Mouse (Mus musculus): ENCODE measurements around the gene Sult5a1. TPM values are rescaled to one million over a fixed set of nuclear protein-coding genes. Genes with fewer than 3 reads are reported as not detected.
A peak's percentile ranks its signal among the peaks of the same experiment; 100 is the strongest.
"Not testable (repeated sequence)": the region's sequence is repeated elsewhere in the genome, so short reads cannot be mapped to it uniquely, and the experiment has no call there.

Gene Sult5a1
- total RNA-seq, 2 experiments from 2014 or later, result 0.59 TPM; not detected in 1

DNA sequence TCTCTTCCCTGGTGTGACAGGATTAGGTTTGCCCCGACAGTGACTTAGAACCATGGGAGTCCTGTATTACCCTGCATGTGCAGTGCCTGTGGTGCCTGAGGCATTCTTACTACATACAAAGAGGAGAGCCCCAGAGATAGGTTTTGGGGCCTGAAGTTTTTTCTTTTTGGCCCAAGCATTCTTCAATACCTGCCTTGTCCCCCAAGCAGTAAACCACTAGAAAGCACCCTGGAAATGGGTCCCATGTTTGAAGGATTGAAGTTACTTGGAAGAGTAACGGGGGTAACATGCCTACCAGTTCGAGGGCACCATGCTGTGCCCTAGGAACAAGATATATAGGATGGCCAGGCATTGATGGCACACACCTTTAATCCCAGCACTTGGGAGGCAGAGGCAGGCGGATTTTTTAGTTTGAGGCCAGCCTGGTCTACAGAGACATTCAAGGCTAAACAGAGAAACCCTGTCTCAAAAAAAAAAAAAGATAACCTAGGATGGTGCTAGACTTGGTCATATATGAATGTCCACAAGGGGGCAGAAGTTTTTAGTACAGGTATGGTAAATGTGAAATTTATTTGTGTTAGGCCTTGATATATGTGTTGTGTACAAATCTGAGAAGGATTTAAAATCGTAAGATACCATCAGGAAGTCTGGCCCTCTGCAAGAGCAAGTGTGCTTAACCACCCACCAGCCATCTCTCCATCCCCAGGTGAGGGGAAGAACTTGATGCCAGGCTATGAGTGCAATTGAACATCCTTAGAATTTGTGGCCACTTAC, 52.4 kb downstream of the Sult5a1 start:
- peak in 1 of 2 experiments; percentile 64 for DNase-seq (ENCODE audit: low spot score in 2 of 2)
- intact Hi-C loops (cut with DNase I), result loop anchor here (2.0 kb wide), 1 partner anchor 97 kb away; no protein-coding TSS in a partner anchor

DNA sequence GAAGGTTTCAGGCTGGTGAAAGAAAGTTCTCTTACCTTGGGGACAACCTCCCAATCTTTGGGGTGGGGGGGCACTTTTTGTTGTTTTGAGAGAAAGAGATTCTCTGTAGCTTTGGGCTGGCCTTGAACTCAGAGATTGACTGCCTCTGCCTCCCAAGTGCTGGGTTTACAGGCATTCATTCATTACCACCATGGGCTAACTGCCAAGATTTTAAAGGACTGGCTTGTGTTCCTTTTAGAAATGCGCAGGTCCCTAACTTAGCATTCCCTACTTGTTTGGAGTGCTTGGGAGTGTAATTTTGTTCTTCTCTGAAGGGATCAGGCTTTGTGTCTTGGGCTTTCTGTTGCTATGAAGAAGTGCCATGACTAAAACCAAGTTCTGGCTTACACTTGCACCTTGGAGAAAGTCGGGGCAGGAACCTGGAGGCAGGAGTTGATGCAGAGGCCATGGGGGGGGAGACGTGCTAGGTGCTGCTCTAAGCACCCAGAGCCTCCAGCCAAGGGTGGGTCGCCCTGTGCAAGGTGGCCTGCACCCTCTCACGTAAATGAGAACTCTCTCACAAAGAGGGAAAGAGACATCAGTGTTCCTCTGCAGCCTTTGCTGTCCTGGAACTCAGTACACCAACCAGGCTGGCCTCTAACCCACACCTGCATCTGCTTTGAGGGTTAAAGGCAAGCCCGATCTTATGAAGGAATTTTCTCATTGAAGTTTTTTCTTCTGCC, 53.9 kb downstream of the Sult5a1 start:
- intact Hi-C loops (cut with DNase I), result loop anchor here (5.0 kb wide), 1 partner anchor 197 kb away; no protein-coding TSS in a partner anchor
- DNase-seq (ENCODE audit: low spot score in 2 of 2), result no peak

- no peak for DNase-seq (ENCODE audit: low spot score in 2 of 2)
- intact Hi-C loops (cut with DNase I), result loop anchor here (5.0 kb wide), 1 partner anchor 196 kb away; no protein-coding TSS in a partner anchor
Measured at GRCm38 (mm10) chr8:123103285-123103684, 54.8 kb downstream of the Sult5a1 start.

GRCm38 (mm10) chr8:123102855-123103254, 55.3 kb downstream of the Sult5a1 start:
- not testable (repeated sequence) for DNase-seq (ENCODE audit: low spot score in 2 of 2)
- intact Hi-C loops (cut with DNase I), result loop anchor here (5.0 kb wide), 1 partner anchor 196 kb away; no protein-coding TSS in a partner anchor

DNA sequence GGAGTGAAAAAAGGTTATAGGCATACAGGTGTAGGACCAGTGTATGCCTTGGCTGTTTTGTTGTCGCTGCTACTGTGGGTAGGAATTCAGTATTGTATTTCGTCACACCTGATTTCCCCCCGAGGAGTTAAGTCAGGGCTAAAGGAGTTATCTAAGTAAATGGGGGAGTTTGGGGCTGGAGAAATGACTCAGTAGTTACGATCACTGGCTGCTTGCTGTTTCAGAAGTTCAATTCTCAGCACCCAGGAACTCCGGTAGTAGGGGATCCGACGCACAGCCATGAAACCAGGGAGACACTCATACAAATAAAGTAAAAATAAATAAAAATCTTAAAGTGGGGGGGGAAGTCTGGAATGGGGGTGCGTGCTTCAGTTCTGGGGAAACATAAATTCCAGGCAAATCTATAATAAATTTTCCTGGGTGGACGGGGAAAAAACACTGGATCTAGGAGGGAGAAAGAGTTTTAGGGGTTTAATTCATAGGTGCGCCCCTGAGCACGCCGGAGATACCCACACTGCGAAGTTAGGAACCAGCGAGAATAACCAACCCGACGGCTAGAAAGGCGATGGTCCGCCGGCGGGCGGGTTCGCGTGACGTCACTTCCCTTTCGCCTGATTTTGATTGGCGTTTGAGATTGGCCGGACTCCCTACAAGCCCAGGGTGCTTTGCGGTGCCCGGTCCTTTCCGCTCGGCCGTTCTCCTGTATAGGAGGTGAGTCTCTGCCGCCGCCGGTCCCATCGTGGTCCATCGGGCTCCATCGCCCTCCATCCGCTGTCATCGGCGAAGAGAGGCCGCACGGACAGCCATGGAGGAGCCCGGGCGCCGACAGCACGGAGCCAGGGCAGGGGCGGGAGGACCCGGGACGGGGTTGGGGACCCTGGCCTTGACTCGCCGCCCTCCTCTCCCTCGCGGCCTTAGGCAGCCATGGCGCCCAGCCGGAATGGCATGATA, 56.1 kb downstream of the Sult5a1 start, which contains the start of gene Rpl13:
Gene Rpl13, plus strand, starts transcription at position 616 of the 951 bp plus-strand sequence.
- intact Hi-C loops (cut with DNase I), result loop anchor here (5.0 kb wide), 1 partner anchor 195 kb away; no protein-coding TSS in a partner anchor
- peak; percentile 97 to 99 for DNase-seq (ENCODE audit: low spot score in 2 of 2)

DNA sequence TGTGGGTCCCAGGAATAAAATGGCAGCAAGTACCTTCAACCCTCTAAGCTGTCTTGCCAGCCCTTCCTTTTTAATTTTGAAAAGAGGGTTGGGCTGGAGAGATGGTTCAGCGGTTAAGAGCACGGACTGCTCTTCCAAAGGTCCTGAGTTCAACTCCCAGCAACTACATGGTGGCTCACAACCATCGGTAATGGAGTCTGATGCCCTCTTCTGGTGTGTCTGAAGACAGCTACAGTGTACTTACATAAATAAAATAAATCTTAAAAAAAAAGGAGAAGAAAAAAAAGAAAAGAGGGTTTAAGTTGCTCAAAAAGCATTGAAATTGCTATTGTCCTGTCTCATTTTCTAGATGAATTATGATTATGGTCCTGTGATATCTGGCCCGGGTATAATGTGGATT, 56.9 kb downstream of the Sult5a1 start:
- intact Hi-C loops (cut with DNase I), result loop anchor here (5.0 kb wide), 1 partner anchor 194 kb away; no protein-coding TSS in a partner anchor
- DNase-seq (ENCODE audit: low spot score in 2 of 2), result no peak

DNA sequence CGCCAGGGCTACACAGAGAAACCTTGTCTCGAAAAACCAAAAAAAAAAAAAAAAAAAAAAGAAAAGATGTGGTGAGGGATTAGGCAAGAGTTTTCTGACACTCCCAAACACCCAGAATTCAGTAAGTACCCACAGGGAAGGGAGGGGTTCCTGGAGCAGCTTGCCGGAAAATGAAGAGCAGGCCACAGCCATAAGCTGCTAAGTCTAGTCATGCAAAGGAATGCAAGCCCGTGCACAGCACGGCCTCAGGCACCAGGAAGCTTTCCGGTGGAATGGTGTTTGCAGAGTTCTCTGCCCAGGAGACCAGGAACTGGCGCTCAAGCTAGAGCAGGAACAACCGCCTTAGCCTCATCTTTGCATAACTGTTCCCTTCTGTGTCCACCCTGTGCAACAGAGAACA, 57.8 kb downstream of the Sult5a1 start:
- DNase-seq (ENCODE audit: low spot score in 2 of 2), result no peak
- intact Hi-C loops (cut with DNase I), result loop anchor here (5.0 kb wide), 1 partner anchor 193 kb away; no protein-coding TSS in a partner anchor

DNA sequence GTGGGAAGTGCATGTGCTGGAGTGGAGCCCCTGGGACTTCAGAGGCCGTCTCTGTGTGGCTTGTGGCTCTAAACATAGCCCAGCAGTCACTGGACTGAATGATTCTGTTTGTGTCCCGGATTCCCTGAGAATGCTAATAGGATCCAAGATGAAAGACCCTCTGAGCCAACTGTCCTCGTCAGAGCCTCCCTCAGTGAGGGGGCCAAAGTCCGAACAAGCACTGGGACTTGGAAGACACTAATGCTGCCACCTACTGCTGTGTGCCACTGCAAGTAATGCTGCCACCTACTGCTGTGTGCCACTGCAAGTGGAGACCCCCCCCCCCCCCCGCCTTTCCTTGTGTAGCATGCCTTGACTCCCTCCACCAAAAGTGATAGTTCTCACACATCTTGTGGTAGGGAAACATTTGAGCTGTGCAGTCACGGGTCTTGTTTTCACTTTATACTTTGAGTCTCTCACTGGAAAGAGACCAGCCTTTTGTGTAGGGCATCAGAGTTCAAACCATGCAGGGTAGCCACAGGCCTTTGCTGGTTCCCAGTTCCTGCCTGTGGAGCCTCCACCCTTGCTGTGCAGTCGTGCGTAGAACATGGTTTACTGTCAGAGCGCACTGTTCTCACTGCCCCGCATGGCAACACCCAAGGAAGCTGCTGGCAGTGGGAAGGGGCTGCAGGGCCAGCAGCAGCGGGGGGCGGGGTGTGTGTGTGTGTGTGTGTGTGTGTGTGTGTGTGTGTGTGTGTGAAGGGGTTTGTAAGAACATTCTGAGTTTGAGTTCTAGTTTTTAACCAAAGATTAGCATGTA, 60.1 kb downstream of the Sult5a1 start:
- DNase-seq (ENCODE audit: low spot score in 2 of 2), result peak; percentile 60 to 68
- intact Hi-C loops (cut with DNase I), result no loop called here

- DNase-seq (ENCODE audit: low spot score in 2 of 2), result peak; percentile 39 to 50
- intact Hi-C loops (cut with DNase I), result no loop called here
Measured at GRCm38 (mm10) chr8:123097216-123097615, 60.9 kb downstream of the Sult5a1 start.

Small RNA genes lying within 50 kb of the gene (microRNA-seq; reads per million reads assigned to microRNA genes)
- gene Mir7079, result 0.67 to 0.79 reads per million in 2 experiments
- 195 to 204 reads per million in 2 experiments for gene Mir7080

Other genes with a start within 250 kb of the Sult5a1 start
- 100 to 1,000 TPM; 146 to 151 TPM for gene Ankrd11, start 116.0 kb downstream of the Sult5a1 start, total RNA-seq (2021)
- gene Spg7, start 95.4 kb downstream of the Sult5a1 start, total RNA-seq (2021), result 10 to 100 TPM; 69.0 to 69.4 TPM
- 100 to 1,000 TPM; 356 to 384 TPM for gene Rpl13, start 56.0 kb downstream of the Sult5a1 start, total RNA-seq (2021)
- gene Cpne7, start 40.9 kb downstream of the Sult5a1 start, total RNA-seq (2021), result 10 to 100 TPM; 55.0 to 77.7 TPM
- not detected for gene Dpep1, start 27.9 kb upstream of the Sult5a1 start, total RNA-seq (2021)
- gene Chmp1a, start 54.4 kb upstream of the Sult5a1 start, total RNA-seq (2021), result 100 to 1,000 TPM in 1 of 2 experiments, 10 to 100 TPM in 1; 99.0 to 108 TPM
- 10 to 100 TPM in 1 of 2 experiments, 1 to 10 TPM in 1; 7.1 to 10.2 TPM for gene Spata33, start 54.5 kb upstream of the Sult5a1 start, total RNA-seq (2021)
- gene Cdk10, start 66.5 kb upstream of the Sult5a1 start, total RNA-seq (2021), result 10 to 100 TPM; 71.2 to 75.6 TPM
- 100 to 1,000 TPM; 125 to 142 TPM for gene Spata2l, start 77.9 kb upstream of the Sult5a1 start, total RNA-seq (2021)
- 10 to 100 TPM; 20.4 to 20.9 TPM for gene Zfp276, start 95.9 kb upstream of the Sult5a1 start, total RNA-seq (2021)
- 10 to 100 TPM; 60.2 to 71.8 TPM for gene Vps9d1, start 96.0 kb upstream of the Sult5a1 start, total RNA-seq (2021)
- gene Fanca, start 160.3 kb upstream of the Sult5a1 start, total RNA-seq (2021), result 1 to 10 TPM; 4.1 to 6.5 TPM
- 10 to 100 TPM; 16.3 to 17.1 TPM for gene Spire2, start 174.4 kb upstream of the Sult5a1 start, total RNA-seq (2021)
- gene Tcf25, start 215.4 kb upstream of the Sult5a1 start, total RNA-seq (2021), result 100 to 1,000 TPM; 541 to 593 TPM
- under 1 TPM in 1 of 2 experiments, not detected in 1; 0.09 TPM for gene Mc1r, start 248.8 kb upstream of the Sult5a1 start, total RNA-seq (2021)